Mouse (Mus musculus) ovary, postnatal 14 days (tissue): ENCODE data around the gene Tepsin.

ENCODE experiments used
- DNase-seq: peaks from one replicate; pipeline ENCODE4 v3.0.0; 2022; ENCODE audit warnings: low spot score

Gene Tepsin

DNA sequence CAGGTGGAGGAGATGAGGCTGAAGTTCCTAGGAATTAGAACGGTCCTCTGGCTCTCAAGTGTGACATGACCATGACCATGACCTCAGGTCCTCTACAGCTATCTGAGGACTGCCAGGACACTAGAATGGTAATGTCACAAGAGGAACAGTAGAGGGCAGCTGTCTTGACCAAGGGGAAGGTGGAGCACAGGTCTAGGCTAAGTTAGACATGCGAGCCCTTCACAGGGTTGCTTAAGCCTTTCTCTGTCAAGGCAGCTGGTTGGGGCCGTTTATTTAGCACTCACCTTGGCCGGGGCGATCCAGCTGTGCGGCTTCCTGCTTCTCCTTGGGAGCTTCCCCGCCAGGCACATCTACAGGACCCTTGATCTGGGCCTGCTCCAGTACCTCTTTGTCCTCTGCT is 12.0 kb upstream of the Tepsin start:
- DNase-seq: no peak

DNA sequence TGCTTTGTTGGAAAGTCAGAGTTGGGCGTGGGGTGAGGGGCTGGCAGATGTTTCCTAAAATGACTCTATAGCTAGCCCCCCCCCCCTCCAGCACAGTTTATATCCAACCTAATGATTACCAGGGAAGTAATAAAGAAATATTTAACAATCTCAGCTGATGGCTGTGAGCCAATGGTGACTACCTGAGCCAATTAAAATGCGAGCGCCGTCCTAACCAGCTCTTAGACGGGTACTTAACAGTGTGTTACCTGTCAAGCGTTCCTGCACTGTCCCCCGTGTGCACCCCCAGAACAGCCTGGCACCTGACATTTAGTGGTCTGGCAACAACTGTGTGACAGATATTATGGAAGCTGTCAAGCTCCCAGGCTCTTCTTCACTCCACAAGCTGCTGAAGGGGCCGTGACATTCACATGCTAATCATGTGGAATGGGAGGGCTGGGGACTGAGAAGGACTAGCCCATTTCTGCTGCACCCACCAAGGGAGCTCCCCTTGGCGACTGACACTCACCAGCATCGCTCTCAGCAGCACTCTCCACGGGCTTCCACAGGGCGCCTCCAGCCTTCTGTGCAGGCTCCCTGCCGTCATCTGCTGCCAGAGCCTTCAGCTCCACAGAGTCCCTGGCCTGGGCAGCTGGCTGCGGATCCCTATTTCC is 11.2 kb upstream of the Tepsin start:
- DNase-seq: no peak

DNA sequence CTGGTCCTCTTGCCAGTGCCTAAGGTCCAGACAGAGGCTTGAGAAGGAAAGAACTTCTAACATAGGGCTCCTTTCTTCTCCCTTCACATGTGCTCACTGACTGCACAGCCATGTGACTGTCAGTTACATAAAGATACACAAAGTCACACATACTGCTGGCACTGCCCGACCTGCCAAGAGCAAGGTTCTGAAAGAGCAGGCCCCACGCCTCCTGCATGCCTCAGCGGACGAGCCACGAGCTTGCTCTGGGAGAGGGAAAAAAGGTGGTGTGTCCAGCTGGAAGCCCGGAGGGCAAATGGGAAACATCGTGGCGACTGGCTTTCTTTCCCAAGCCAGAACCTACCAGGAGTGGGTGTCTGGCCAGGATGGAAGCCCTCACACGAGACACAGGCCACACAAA is 9.3 kb upstream of the Tepsin start:
- no peak for DNase-seq

DNA sequence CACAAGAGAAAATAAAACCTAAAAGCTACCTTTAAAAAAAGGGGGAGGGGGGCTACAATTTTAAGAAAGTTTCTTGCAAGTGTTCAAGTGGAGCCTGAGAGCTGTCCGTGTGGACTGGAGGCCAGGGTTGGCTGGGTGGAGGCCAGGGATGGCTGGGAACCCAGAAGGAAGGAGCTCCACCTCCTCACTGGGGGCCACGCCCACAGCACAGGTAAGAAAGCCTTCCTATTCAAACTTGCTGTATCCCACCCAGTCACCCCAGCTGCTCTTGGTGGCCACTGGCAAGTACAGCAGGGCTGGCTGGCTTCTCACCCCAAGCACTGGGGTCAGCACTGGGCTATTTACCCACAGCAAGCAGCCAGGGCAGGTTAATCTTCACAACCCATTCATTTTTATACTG is 8.5 kb upstream of the Tepsin start:
- no peak for DNase-seq

DNA sequence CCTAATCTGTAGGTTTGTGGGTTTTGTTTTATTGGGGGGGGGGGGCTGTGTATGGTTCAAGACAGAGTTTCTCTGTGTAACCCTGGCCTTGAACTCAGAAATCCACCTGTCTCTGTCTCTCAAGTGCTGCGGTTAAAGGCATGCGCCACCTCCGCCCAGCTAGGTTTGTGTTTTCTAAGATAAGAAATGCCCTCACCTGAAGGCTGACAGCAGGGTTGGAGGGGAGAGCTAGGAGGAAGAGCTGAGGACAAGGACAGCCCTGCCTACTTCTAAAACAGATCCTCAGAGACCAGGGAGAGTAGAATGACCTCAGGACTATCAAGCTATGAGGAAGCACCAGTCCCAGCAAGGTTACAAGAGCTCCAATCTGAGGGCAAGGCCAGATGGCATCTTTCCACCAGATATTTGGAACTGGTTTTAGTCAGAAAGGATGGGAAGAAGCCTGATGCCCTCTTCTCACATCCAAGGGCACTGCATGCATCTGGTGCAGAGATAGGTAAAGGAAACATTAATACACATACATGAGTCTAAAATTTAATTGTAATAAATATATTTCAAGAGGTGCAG is 5.0 kb upstream of the Tepsin start:
- DNase-seq: no peak

DNA sequence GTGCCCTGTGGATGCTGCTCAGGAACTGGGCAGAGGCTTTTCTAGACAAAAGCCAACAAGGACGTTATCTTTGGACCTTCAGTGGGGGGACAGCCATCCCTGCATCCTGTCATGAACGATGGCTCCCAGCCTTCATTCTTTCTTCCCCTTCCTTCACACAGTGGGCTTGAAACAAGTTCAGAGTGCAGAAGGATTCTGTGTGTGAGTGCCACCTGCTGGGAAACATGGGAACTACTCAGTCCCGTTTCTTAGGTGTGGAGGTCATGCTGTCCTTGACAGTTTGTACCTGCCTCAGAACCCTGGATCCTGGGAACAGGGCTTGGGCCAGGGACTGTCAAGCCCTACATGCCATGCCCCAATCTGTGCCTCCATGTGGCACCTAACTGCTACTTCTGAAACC is 2.5 kb upstream of the Tepsin start:
- DNase-seq: peak; percentile 51

DNA sequence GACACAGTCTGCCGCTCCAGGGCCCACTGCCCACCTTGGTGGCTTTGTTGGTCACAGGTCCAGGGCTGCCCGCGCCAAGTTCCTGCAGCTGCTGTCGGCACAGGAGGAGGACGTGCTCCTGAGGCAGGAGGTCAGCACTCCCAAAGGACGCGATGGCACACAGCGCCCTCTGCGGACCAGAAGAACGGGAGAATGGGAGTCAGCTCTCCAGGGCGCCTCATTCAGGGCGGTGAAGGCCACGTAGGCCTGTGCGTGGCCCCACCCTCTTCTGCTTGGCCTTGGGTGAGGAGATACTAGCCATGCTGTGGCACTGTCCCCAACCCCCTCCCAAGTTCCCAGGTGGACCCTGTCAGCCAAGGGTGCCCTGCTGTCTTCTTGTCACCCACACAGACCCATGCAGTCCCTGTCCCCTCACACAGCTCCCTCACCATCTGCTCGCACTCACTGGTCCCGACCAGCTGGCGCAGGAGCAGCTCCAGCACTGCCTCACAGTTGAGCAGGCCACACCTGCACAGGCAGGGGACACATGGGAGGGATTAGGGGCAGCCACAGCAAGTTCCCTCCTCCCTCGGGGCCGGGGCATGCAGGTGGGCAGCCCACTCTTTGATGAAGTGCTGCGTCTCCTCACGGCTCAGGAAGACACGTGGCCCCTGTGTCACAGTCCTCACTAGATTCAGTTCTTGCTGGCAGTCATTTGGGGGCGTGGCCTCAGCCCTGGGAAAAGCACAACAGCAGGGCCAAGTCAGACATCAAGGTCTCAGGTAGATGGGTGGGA is 5.5 kb downstream of the Tepsin start:
- no peak for DNase-seq

DNA sequence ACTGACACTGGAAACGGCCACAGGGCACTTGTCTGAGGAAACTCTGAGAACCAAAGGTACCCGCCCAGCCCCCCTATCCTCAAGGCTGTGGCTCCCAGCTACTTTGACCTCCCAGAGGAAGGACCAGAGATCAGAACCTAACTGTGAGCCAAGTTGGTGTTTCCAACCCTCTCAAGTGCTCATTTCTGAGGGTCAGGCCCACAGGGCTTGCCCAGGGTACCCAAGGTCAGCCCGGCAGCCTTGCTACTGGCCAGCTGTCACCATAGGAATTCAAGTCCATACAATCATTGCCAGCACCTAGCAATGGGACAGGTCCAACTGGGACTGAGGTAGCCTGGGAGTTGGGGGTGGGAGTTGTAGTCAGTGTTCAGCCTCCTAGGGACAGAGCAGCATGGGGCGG is 7.9 kb downstream of the Tepsin start:
- no peak for DNase-seq

DNA sequence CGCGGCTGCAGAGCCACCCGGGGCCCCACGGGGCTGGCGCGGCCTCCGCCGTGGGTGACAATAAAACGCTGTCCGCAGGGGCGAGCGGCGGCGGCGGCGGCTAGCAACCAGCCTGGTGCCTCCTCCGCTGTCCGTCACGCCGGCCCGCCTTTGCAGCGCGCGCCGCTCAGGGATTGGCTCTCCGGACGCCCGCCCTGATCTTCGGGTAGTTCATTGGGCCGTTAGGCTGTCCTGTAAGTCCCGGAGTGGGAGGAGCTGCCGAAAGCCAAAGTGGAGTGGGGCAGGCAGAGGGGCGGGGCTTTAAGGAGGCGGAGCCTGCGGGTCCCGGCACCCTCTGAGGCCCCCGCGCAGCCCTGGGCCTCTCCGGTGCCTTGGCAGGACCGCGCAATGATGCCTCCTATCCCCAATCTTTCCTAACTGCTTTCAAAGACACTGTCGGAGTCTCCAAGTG is 11.8 kb downstream of the Tepsin start, which contains the start of gene Cep131:
Gene Cep131 (minus strand): TSS at position 126 of the 451 bp plus-strand sequence.
- DNase-seq: peak; percentile 94

DNA sequence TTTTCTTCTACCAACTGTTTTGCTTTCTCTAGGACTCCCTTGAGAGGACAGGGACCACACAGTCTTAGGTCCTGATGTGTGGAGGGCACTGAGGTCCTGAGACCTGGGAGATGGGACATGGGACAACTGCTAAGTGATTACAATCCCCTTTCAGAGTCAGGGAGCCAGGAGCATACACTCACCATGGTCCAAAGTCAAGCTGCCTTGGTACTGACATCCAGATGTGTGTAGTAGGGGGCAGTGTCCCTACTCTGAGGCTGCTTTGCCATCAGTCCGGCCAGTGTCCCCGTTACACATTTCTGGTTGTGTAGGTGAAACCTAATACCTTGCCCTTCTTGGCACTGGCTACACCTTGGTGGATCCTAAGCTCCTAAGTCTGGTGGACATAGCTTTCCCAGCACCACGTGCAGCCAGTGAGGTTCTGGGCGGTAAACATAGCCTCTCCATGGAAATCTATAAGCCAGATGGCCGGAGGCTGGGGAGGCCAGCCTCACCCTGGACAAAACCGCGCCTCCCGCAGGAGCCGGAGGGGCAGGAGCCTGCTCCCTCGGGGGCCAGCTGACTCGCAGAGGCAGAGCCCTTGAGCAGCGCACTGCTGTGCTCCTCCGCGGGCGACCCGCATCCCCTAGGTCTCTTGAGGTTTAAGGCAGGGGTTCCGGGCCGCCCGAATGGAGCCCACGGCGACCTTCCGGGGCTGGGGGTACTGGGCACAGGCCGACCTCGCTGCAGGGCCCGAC is 12.5 kb downstream of the Tepsin start:
- DNase-seq: peak; percentile 24

DNA sequence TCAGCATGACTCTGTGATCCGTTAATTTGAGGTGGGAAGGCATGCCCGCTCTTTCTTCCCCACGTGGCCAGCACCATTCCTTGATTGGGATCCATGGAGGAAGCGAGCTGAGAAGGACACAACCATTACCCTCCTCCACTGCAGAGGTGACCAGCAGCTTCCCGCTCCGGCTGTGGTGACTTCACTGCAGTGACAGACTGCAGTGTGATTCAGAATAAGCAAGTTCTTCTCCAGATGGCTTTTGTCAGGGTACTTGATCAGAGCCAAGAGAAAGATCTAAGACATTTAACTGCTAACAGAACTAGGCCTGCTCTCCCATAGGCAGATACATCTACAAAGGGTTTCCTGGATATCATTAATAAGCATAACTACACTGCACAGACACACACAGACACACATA is 18.2 kb downstream of the Tepsin start:
- no peak for DNase-seq

DNA sequence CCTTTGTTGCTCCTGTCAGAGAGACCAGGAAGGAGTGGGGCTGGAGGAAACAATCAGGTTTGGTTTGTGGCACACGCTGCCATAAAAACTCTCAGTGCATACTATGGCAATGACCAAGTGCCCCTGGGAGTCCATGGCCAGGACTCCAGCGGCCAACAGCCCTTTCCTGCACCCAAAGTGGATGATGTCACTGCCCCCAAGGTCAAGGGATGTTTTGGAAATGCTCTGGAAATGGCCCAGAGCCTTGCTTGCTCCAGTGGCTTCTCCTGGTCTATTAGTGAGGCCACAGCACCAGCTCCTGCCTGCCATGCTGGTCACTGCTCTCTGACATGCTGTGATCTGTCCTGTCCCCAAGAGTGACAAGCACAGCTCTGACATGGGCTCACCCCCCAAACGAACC is 22.3 kb downstream of the Tepsin start:
- no peak for DNase-seq

DNA sequence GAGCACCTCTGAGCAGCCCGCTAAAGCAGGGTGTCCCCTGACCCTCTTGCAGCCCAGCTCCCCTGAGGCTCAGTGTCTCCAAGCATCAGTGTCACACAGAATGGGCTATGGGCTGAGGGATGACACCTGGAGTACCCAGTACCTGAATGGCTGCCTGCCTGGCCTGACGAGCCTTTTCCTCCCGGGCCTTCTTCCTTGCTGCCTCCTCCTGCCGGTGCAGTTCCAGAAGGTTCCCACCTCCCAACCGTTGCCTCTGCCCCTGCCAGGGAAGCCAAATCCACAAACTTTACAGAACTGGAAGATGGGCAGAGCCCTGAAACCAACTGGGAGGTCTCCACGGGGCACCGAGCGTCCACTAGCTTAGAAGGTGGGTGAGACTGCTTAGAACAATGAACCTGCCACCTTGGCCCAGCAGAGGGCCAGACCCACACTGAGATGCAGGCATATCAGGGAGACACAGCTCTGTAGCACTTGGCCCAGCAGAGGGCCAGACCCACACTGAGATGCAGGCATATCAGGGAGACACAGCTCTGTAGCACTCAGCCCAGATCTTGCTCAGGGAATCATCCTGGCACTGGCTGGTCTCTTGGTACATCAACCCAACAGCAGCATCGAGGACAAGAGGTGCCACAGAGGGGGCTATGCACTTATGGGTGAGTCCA is 25.4 kb downstream of the Tepsin start:
- DNase-seq: no peak

DNA sequence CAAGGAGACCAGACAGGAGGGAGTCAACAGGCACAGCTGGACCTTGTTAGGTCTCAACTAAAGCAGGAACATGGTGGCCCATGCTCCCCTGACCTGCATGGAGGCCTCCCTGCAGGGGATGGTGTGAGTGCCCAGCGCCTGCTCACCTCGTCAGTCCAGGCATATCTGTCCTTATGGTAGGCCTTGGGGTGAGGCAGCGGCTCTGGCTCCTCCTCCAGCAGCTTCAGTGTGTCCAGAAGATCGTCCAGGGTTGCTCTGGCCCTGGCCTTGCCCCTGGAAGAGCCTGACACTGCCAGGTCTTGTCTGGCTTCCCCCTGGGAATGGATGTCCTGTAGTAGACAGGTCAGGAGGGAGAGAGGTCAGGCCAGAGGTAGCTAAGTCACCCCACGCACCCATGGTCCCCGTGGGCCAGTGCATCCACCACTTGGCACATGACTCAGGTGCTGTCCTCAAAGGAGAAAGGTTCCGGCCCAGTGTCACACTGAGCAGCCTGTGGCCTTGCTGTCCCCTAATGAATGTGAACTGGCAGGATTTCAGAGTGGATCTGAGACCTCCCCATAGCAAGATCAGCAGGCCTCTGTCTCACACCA is 26.7 kb downstream of the Tepsin start:
- DNase-seq: no peak

DNA sequence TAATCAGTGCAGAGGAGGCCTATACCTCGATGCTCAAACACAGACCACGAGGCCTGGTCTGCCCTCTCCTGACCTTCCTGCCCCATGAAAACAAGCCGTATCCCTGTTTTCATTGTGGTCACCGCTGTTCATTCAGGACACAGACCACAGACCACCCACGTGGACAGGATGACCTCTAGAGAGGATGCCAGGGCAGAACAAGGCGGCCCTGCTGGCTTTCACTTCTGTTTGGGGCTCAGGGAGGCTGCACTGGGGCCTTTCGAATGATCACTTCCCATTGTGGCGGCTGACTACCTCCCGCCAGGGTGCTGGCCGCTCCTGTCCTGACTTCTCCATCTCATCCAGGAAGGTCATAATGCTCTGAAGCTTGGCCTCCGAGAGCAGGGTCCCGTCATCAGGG is 27.5 kb downstream of the Tepsin start:
- DNase-seq: no peak

DNA sequence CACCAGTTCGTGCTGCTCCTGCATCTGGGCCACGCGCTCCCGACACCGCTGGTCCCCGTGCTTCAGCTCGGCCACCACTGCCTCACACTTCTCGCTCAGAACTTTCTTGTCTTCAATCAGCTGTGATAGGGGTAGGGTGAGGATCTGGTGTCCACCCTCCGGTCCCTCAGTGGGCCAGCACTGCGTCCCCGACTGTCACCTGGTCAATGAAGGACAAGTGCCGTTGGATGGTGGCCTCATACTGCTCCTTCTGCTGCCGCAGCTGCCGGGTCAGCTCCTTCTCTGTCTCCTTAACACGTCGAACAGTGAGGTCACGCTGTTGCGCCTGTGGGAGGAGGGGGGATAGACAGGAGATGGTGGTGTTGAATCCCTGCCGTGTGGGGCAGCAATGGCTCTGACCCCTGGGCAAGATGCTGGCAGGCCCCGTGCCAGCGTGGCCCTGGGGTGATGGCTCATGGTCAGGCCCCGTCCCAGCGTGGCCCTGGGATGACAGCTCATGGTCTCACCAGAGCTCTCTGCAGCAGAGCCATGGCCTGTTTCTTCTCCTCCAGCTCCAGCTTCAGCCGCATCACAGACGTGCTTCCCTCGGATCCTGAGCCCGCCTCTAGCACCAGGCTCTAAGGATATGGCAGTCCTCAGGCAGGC is 28.1 kb downstream of the Tepsin start:
- no peak for DNase-seq

DNA sequence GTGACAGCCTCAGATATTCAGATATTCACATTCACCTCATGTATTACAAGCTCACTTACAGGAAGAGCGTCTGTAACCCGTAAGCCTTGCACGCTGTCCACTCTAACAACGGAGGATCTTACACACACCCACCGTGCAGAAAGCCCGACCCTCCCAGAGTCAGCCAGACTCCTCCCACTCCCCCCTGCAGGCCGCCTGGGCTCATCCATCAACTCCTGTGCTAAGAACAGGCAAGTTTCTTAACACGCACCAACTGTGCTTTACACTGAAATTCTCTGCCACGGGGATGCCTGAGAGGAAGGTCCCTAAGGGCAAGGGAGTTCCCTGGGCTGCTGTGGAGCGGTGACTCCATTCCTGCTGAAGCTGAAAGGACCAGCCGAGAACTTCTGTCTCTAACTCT is 29.3 kb downstream of the Tepsin start:
- DNase-seq: no peak

DNA sequence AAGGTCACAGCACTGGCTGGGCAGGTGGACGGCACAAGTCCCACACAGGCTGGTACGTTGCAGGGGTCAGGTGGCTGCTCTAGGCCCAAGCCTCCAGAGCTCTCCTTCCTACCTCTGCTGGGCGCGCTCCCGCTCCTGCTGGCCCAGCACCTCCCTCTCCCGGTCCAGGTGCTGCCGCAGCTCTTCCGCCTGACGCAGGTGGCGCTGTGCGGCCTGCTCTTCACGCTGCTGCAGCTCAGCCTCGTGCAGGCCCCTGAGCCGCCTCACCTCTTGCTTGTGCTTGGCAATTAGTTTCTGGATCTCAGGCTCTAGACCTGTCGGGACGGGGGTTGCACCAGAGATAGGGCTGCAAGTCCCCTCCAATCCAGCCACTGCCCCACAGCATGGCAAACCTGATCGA is 30.7 kb downstream of the Tepsin start:
- DNase-seq: no peak

DNA sequence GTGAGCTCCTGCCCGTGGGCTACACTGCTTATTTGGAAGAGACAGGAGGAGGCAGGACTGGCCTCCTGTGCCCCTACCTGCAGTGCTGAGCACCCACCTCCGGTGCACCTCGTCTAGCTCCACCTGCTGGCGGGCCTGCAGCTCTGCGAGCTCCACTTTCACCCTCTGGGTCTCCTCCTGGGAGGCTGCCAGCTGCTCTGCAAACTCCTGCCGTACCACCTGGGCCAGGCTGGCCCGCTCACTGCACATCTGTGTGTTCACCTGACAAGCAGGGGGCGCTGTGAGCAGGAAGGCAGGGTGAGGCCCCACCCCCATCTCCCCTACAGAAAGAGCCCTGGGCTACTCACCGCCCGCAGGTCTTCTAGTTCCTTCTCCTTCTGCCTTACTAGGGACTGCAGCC is 33.2 kb downstream of the Tepsin start:
- peak; percentile 58 for DNase-seq

DNA sequence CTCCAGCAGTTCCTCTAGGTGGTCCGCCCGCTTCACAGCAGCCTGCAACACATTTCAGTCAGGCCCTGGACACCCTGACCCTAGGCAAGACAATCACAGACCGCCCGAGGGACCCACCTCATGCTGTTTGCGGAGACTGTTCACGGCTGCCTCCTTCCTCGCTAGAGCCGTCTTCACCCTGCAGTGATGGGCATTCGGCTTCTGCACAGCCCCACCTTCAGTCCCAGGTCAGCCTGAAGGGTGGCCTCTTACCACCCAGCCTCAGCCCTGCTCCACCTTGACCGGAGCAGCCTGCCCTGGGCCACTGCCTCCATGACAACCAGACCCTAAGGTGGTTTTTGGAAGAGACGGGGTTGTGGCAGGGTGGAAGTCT is 33.9 kb downstream of the Tepsin start:
- DNase-seq: no peak

DNA sequence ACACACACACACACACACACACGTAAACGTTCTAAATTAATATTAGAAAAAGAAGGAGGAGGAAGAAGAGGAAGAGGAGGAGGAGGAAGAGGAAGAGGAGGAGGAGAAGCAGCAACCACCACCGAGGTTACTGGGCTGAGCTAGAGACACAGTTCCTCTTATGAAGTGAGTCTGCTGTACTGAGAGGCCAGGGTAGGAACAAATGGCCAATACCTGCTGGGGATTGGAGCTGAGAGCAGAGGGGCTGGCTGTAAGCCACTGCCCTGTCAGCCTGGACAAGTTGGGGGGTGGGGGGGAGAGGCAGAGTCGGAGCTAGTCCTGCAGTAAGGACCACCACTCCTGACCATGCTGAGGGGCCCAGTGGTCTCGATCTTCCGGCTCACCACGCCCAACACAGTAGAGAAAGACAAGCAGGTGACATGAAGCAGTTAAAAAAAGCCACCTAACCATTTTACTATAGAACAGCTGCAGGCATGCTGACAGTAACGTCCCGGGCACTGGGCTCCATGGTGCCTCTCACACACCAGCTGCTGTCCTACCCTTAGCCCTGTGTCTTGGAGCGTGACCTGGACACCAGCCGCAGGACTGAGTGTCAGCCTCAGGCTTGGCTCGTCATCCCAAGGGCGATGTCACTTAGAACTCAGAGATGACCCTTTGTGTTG is 34.4 kb downstream of the Tepsin start:
- DNase-seq: no peak
